Mouse (Mus musculus) Muller cell, postnatal 12 days (primary cell): ENCODE measurements around the gene Khsrp.

Source experiments
- DNase-seq: peaks from one replicate; pipeline ENCODE4 v3.0.0-alpha.2; 2015; ENCODE audit errors: inconsistent ontology term

The Khsrp gene

GRCm38 (mm10) chr17:56988921-56989430, 42.3 kb downstream of the Khsrp start:
- DNase-seq = no peak

DNA sequence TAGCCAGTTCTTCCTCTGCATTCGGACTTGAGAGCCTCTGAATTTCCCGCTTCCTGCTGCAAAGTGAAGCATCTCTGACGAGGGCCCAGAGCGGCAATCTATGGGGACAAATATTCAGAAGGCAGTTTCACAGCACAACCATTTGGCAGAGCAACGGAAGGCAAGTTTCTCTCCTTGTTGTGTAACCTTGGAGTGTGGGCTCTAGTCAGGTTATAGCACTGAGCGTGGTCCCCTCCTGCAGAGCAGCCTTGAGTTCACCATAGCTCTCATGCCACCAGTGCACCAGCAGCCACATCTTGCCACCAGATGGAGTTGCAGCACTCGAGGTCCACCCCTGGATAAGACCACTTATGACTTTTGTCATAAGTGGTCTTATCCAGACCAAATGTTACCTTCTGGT, 42.9 kb downstream of the Khsrp start:
- no peak for DNase-seq

DNA sequence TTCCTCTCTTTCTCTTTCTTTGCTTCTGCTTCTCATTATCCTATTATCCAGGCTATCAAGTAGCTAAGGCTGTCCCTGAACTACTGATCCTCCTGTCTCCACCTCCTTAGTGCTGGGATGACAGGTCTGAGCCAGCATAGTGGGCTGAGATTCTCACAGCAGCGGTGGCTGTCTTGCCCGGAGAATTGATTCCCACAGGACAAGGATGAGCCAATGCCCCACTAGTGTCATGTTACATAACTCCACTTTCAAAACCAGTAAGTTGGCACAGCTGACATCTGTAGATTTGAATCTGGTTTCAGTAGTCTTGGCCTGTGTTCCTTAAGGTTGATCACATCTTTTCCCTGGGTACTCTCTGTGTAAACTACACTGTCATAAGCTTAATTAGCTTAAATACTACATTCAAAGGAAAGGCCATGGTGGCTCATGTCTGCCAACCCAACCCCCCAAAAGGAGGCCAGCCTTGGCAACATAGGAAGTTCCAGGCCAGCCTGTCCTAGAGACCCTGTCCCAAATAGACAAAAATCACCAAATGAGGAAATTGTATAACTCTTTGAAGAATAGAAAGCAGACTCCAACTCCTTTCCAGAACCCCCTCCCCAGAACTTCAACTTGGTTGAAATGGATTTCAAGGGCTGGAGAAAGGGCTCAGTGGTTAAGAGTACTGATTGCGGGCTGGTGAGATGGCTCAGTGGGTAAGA, 45.1 kb downstream of the Khsrp start:
- no peak for DNase-seq

GRCm38 (mm10) chr17:56985656-56986055, 45.7 kb downstream of the Khsrp start:
- no peak for DNase-seq

- no peak for DNase-seq
Observed at GRCm38 (mm10) chr17:56984886-56985285, 46.4 kb downstream of the Khsrp start.

DNA sequence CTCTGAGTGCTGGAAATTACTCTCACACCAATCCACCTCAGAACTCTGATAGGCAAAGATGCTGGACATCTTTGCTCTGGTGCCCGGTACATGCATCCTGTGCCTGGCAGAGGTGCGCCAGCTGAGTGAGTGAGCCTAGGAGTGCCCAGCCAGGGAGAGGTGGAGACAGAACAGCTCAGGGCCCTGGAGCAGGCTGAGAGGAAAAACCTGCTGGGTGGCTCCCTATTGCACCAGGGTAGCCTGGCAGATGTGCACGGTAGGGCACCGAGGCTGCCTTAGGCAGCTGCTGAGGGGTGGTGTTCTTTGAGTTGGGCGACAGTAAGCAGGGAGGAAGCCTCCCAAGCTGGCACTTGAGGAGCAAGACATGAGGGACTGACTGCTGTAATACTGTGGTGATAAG, 49.3 kb downstream of the Khsrp start, which contains the start of gene Acer1:
Gene Acer1, minus strand, starts transcription at position 114 of the 400 bp plus-strand sequence.
- DNase-seq = no peak

- DNase-seq = no peak
Observed at GRCm38 (mm10) chr17:56981049-56981448, 50.3 kb downstream of the Khsrp start.

- DNase-seq = no peak
Observed at GRCm38 (mm10) chr17:56979524-56979923, 51.8 kb downstream of the Khsrp start.

GRCm38 (mm10) chr17:56976531-56977390, 54.6 kb downstream of the Khsrp start:
- no peak for DNase-seq

GRCm38 (mm10) chr17:56975391-56975790, 55.9 kb downstream of the Khsrp start:
- DNase-seq = no peak

- DNase-seq = no peak
Observed at GRCm38 (mm10) chr17:56974708-56975240, 56.5 kb downstream of the Khsrp start.

- no peak for DNase-seq
Observed at GRCm38 (mm10) chr17:56973956-56974707, 57.2 kb downstream of the Khsrp start.
